Mouse (Mus musculus) midbrain, embryonic 11.5 days (tissue): ENCODE measurements at regions not wholly inside any gene's neighbourhood (a gene's known extent, or its start where the extent isn't known, plus 50 kb on each side); places are given as distances from the start of the nearest gene placed in this dataset.
A peak's percentile ranks its signal among the peaks of the same experiment; 100 is the strongest.

Experiments
- ATAC-seq: fragments of 200-750 bp; cut with Nextera tagmentation; 2 replicates; pipeline ENCODE4 v1.8.0; 2017; ENCODE audit warnings: moderate TSS enrichment, moderate library complexity; ENCODE audit not compliant: low FRiP score
- DNase-seq: peaks from one replicate; pipeline ENCODE4 v3.0.0; 2015; ENCODE audit warnings: low spot score; ENCODE audit errors: missing footprints
- H3K27ac ChIP-seq: fragments of 300-500 bp; sonication (generic); 2 replicates; pipeline ENCODE4 v1.5.1; 2014; ENCODE audit warnings: low read depth, low read length
- H3K27me3 ChIP-seq: fragments of 300-500 bp; sonication (generic); 2 replicates; pipeline ENCODE4 v1.6.1; 2014; ENCODE audit warnings: mild to moderate bottlenecking, low read length, moderate library complexity, mixed read lengths; ENCODE audit not compliant: control insufficient read depth, insufficient read depth
- H3K36me3 ChIP-seq: fragments of 300-500 bp; sonication (generic); 2 replicates; pipeline ENCODE4 v1.6.1; 2014; ENCODE audit warnings: mild to moderate bottlenecking, low read length, moderate library complexity, mixed read lengths; ENCODE audit not compliant: control insufficient read depth, insufficient read depth
- H3K4me1 ChIP-seq: fragments of 300-500 bp; sonication (generic); 2 replicates; pipeline ENCODE4 v1.6.1; 2014; ENCODE audit warnings: low read length; ENCODE audit not compliant: control insufficient read depth, insufficient read depth
- H3K4me2 ChIP-seq: fragments of 300-500 bp; sonication (generic); 2 replicates; pipeline ENCODE4 v1.6.1; 2014; ENCODE audit warnings: mild to moderate bottlenecking, moderate library complexity
- H3K4me3 ChIP-seq: fragments of 300-500 bp; sonication (generic); 2 replicates; pipeline ENCODE4 v1.5.1; 2014; ENCODE audit warnings: low read depth, low read length
- H3K9ac ChIP-seq: fragments of 300-500 bp; sonication (generic); 2 replicates; pipeline ENCODE4 v1.6.1; 2014; ENCODE audit warnings: low read length
- H3K9me3 ChIP-seq: fragments of 300-500 bp; sonication (generic); 2 replicates; pipeline ENCODE4 v1.6.1; 2016; ENCODE audit warnings: low read length; ENCODE audit not compliant: control insufficient read depth
- WGBS: fragments of 180-500 bp; shearing (Covaris S2); extraction: QIAGEN DNeasy Blood & Tissue Kit; methylation state at CpG from one replicate; pipeline ENCODE4 v1.1.7; 2014; 5-methylcytosine and 5-hydroxymethylcytosine counted together

DNA sequence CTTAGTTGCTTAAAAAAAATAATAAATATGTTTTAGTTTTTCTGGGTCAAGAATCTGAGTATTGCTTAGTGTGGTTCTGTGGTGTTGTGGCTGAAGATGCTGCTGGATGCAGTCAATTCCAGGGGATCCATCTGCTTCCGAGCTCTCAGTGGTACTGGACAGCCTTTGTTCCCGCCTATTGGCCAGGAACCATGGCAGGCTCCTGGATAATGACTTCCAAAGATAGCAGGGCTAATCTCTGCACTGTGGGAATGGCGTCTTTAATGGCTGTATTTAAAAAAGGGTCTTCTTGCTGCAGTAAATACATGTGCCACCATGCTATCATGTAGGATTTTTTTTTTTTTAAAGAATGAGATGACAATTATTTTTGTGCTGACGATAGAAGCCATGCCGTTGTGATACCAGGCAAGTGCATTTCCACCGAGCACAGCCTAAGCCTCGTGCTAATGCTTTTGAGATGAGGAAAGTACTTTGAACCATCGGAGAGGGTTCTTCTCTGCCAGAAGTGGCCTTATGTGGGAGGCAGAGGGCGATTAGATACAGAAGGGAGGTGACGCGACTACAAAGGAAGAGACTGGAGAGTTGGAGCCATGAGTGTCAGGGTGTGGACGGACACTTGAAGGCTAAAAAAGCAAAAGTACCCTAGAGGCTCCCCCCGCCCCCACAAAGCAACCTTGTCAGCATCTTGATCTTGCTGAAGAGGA lies 50.7 kb upstream of the Rgs8 start:
- WGBS = 60% methylated on average over 13 of the region's 13 CpGs

DNA sequence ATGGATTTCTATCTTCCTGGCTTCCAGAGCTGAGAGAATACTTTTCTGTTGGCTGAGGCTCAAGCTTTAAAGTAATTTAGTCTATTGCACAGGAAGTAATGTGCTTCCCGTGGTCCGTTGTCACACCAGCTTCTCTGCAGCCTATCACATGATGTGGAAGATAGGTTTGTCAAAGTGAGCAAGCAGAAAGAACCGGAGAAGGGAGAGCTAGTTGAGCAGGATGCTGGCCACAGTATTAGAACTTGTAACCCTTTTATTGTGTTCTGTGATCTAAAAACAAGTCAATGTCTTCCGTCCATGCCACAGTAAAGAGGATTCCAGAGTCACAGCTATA lies 50.2 kb upstream of the Rgs8 start:
- WGBS = 88% methylated on average over 4 of the region's 4 CpGs
- no peak overlapping the region for H3K27ac ChIP-seq
- no peak for ATAC-seq

More for the DNA sequence above, 50.7 kb upstream of the Rgs8 start:
- Histone ChIP-seq H3K4me1 (peaks cover 14% of the 10 kb centered on the region), H3K9ac (no peak overlapping the region), H3K27ac (no peak overlapping the region), H3K27me3 (no peaks in the 10 kb centered on the region), H3K9me3 (no peaks in the 10 kb centered on the region), H3K4me2 (no peak overlapping the region), H3K4me3 (no peak overlapping the region), H3K36me3 (no peaks in the 10 kb centered on the region)
- DNase-seq (no peak), ATAC-seq (peak; percentile 41; the same call in 1 of the 2 replicates)

More for the DNA sequence above, 50.2 kb upstream of the Rgs8 start:
- Histone ChIP-seq H3K27me3 (no peaks in the 10 kb centered on the region), H3K36me3 (no peaks in the 10 kb centered on the region), H3K9ac (no peak overlapping the region), H3K4me2 (no peak overlapping the region), H3K4me1 (peaks cover 14% of the 10 kb centered on the region), H3K4me3 (no peak overlapping the region), H3K9me3 (no peaks in the 10 kb centered on the region)
- no peak for DNase-seq
